Mouse (Mus musculus): Measurements from ENCODE around the gene Nudt19. TPM values are rescaled to one million over a fixed set of nuclear protein-coding genes. Genes with fewer than 3 reads are reported as not detected.
"Not testable (repeated sequence)": the region's sequence is repeated elsewhere in the genome, so short reads cannot be mapped to it uniquely, and the experiment has no call there.

The Nudt19 gene
- total RNA-seq, 2 experiments from 2014 or later = 71.9 to 116 TPM

DNA sequence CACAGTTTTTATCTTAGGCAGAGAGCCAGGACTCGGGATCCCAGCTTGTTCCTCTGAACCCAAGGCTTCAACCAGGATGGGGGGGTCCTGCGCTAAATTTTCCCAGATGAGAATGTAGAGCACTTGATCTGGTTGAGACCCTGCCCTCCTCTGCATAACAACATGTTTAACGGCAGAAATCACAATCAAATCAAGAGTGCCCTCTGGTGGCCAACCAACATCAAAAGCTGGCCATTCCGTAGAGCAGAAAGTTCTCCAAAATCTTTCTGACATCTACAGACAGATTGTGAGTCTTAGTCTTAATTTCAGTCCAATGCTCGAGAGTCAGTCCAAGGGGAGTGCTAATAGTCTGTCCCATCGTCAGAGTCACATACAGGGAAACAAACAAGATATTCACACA is 14.8 kb upstream of the Nudt19 start:
- not testable (repeated sequence) for ATAC-seq (replicated peaks; ENCODE audit: low FRiP score, low TSS enrichment, poor library complexity, severe bottlenecking)

DNA sequence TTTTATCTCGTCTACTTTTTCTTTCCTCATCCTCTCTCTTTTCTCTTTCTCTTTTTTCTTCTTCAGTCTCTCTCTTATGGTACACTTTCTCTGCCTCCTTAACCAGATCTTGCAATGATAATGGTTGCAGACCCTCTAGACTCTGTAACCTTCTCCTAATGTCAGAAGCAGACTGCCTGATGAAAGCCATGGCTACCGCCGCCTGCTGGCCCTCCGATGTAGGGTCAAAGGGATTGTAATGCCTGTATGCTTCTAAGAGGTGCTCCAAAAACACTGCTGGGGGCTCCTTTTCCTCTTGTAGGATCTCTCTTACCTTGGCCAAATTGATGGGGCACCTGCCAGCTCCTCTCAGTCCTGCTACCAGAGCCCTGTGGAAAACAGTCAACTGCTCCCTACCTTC is 13.6 kb upstream of the Nudt19 start:
- ATAC-seq (replicated peaks; ENCODE audit: low FRiP score, low TSS enrichment, poor library complexity, severe bottlenecking) = not testable (repeated sequence)

DNA sequence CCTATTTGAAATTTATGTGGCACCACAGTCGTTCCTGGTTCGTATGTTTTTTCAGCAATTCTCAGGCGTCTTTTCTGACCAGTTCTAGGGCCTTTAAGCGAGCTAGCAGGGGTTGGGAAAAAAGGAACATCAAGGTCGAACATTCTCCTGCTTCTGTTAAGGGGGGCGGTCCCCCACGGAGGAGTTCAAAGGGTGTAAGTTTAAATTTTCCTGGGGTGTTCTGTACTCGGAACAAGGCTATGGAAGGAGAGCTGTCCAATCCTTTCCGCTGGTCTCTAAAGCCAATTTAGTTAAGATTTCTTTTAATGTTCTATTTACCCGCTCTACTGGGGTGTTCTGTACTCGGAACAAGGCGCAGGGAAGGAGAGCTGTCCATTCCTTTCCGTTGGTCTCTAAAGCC is 9.9 kb upstream of the Nudt19 start:
- ATAC-seq (replicated peaks; ENCODE audit: low FRiP score, low TSS enrichment, poor library complexity, severe bottlenecking) = not testable (repeated sequence)

DNA sequence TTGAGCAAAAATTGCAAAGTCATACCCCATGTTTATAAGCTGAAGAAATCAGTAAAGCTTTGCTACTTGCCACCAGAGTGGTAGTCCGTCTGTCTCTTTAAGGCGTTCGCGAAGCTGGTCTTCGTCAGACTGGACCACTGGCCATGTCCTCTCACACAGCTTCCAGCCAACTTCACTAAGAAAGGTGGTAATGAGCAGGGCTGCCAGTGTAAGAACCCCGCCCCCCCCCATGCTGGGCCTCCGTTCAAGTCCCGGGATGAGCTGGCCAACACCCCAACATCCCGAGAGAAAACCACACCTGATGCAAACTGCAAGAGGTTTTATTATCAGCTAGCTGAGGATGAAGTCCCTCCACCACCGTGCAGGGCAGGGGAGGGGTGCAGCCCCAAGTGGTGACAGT is 8.8 kb upstream of the Nudt19 start:
- ATAC-seq (replicated peaks; ENCODE audit: low FRiP score, low TSS enrichment, poor library complexity, severe bottlenecking) = not testable (repeated sequence)

DNA sequence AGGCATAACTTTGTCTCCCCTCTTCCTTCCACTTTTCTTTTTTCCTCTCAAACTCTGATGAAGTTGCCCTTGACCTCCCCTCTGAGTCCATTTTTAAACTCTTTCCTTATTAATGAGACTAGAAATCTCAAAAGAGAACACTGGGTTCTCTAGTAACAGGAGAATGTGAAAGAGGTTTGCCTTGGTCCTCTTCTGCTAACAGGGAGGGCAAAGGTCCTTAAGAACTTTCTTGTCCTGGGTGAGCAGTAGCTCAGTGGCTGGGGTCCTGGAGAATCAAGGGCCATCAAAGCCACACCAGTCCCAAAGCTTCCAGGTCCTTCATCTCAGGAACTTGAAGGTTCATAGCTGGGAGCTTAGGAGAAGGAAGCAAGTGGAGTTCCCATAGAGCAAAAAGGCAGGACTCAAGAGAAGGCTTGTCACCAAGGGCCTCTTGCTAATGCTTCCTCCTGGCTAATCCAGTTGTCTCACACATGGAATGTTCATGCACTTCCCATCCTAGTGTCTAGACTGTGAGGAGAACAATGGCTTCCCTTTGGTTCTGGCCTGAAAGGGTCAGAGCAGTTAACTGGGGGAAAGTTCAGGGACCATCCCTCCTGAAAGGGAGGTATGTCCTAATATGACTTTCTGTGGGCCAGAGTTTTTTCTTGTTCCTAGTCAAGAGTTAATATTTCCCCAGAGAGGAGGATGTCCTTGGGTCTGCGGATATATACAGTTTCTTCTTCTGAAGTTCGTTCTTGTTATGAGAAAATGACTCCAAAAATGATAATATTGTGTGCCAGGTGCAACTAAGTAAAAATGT is 8.2 kb upstream of the Nudt19 start:
- ATAC-seq (replicated peaks; ENCODE audit: low FRiP score, low TSS enrichment, poor library complexity, severe bottlenecking) = no peak

DNA sequence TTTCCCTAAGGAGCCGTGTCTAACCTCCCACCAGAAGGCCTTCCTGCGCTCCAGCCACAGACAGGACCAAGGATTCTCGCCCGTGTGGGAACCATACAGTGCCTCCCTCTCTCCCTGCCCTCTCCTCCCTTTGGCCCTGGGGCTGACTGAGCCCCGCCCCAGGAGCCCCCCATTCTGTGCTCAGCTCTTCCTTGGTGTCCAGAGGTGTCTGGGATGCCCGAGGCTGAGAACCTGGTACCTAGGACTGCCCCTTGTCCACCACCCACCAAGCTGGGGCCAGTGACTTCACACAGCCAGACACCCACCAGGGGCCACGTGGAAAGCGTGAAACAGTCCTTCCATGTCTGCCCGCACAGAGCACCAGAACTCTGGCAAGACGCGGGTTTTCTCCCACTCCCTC is 7.0 kb upstream of the Nudt19 start:
- no peak for ATAC-seq (replicated peaks; ENCODE audit: low FRiP score, low TSS enrichment, poor library complexity, severe bottlenecking)

DNA sequence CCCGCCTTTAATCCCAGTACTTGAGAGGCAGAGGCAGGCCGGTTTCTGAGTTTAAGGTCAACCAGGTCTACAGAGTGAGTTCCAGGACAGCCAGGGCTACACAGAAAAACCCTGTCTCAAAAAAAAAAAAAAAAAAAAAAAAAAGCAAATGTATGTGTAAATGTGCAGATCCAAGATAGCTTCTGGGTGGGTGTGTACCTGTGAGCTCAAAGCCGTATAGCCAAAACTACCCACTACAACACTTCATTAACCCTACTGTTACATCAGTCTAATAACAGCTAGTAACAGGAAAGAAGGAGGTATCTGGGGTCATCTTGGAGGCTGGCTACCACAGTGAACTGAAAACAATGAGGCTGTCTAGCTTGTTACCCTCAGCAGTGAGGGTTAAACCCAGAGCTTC is 3.7 kb upstream of the Nudt19 start:
- ATAC-seq (replicated peaks; ENCODE audit: low FRiP score, low TSS enrichment, poor library complexity, severe bottlenecking) = peak; percentile 41

DNA sequence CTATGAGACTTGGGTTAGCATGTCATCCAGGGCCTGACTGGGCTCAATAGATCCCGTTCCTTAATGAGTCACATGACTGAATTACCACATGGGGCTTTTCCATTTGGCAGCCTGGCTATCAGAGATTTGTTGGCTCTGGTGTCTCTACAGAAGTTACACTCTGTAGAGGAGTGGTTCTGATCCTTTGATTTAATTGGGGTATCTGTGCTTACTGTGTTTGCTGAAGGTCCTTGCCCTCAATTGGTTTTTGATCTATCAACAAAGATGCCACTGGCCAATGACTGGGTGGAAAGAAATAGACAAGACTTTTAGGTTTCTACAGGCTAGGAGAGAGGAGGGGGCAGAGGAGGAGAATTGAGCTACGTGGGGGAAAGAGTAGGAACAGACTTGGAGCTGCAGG is 2.6 kb upstream of the Nudt19 start:
- no peak for ATAC-seq (replicated peaks; ENCODE audit: low FRiP score, low TSS enrichment, poor library complexity, severe bottlenecking)

DNA sequence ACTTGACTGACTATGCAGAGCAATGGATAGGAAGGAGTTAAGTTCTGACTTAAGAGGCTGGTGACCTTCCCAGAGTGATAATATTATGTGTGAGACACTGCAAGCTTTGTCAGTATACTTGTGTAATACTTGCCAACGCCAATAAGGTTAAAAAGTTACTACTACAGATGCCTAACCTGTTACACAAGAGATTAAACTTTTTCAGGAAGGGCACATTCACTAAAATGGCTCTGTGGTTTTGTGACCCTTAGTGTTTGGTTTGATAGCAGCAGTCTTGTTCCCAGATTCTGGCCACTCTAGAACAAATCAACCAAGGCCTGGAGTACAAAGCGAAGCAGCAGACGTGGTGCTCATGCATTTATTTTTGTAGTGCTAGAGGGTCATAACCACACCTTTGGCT is 1.5 kb upstream of the Nudt19 start:
- ATAC-seq (replicated peaks; ENCODE audit: low FRiP score, low TSS enrichment, poor library complexity, severe bottlenecking) = peak; percentile 44

DNA sequence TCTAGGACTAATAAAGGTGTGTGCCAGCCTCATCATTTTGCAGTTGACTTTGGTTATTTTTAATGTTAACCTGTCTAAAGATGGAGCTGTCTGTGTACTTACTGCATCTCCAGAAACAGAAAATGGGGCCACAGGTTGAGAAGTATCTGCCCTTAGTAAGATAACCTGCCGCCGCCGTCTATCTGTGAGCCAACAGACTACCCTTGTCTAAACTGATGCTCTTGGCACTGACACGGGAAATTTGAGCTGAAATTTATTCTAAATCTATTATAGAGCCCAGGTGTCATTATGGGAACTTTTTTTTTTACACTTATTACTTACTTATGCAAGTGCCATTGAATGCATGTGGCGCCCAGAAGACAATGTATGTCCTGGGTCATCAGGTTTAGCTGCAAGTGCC is 801 bp upstream of the Nudt19 start:
- peak; percentile 42 for ATAC-seq (replicated peaks; ENCODE audit: low FRiP score, low TSS enrichment, poor library complexity, severe bottlenecking)

DNA sequence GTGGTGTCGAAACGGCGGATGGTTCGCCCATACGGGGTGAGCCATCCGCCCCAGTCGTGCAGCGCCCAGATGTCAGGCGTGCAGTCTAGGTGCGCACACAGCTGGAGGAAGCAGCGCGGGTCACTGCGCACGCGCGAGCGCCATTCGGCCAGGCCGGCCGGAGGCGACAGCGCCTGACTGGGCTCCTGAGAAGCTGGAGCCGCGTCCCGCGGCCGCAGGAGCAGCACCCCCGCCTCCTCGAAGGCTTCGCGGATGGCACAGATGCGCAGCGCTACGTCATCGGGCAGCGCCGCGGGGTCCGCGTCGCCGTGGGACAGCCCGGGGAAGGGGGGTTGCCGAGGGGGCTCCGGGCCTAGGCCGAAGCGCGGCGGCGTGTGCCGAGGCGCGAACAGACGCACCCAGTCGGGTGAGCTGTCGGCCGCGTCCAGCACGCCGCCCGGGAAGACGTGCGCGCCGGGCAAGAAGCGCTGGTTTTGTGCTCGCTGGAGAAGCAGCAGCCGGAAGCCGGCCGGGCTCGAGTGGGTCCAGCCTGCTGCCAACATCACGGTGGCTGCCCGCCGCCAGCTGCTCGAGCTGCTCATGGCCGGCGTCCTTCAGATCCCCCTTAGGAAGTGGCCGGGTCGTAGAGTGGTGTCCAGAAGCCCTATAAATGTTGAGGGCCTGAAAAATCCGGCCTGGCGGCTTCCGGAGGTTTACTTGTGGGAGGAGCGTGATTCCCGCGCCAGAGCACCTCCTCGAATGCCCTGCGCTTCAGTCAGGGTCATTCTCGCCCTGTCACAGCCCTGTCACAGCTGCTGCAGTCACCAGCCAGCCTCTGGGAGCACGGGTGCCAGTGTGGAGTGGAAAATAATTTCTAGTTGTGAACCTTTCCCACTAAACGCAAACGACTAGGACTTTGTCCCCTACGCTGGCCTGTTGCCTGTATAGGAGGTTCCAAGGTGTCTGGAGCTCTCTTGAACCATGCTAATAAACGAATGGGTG is 590 bp downstream of the Nudt19 start:
- ATAC-seq (replicated peaks; ENCODE audit: low FRiP score, low TSS enrichment, poor library complexity, severe bottlenecking) = peak; percentile 53

DNA sequence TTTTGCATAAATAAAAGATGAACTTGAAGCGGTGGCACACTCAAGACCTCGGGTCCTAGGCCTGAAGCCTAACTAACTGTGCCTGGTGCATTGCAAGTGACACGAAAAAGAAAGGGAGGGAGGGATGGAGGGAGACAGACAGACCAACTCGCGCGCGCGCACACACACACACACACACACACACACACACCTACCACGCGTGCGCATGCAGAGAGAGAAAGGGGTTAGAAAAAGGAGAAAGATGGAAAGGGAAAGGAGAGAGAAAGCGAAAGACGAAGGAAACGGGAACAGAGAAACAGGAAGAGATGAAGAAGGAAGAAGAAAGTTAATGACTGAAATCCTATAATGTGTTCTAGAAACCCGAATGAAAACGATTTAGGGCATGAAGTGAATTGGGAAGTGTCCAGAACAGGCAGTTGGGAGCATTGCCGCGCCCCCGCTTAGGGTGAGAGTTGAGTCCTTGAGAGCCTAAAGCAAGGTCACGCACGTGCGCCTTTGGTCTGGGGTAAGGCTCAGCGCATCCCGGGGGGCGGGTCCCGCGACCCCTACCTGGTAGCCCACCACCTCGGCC is 1.4 kb downstream of the Nudt19 start:
- ATAC-seq (replicated peaks; ENCODE audit: low FRiP score, low TSS enrichment, poor library complexity, severe bottlenecking) = peak; percentile 3; the same call in 1 of the 2 replicates

DNA sequence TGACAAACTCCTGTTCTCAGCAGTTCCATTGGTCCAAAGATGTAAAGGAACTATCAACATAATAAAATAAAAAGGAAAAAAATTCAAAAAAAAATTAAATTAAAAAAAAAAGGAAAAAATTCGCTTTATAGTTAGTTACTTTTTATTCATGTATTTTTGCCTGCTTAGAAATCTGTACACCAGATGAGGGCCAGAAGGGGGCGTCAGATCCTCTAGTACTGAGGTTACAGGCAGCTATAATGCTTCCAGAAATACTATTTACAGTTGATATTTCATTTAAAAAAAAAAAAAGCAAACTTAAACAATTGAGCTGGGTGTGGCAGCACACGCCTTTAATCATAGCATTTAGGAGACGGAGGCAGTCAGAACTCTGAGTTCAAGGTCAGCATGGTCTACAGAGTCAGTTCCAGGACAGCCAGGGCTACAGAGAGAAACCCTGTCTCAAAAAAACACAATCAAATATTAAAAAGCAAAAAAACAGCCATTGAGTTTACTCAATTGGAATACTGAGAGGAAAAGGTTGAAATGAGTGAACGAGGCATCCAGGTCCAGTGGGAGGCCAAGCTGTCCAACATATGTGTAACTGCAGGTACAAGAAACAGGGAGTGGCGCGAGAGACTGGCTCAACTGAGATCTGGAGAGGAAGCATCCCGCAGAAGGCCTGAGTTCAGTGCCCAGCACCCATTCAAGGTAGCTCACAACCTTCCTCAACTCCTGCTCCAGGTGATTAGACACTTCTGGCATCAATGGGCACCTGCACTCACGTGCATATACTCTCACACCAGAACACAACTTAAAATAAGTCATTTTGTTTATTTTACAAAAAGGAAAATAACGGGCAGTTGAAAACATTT is 2.1 kb downstream of the Nudt19 start:
- no peak for ATAC-seq (replicated peaks; ENCODE audit: low FRiP score, low TSS enrichment, poor library complexity, severe bottlenecking)

DNA sequence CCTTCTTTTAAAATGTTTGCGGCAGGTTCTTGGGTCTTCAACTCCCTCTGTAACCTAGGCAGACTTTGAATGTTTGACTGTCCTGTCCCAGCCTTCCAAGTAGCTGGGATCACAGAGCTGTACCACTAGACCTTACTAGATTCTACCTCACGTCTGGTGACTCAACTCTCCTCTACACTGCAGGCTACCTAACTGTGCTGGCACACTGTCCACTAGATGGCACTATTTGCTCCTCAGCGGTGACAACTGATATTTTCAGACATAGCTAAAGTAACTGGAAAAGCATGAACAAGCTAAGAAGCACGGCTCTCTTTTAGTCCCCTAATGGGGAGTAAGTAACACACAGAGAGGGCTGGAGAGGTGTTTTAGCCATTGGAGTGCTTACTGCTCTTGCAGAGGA is 10.2 kb downstream of the Nudt19 start:
- ATAC-seq (replicated peaks; ENCODE audit: low FRiP score, low TSS enrichment, poor library complexity, severe bottlenecking) = peak; percentile 84

DNA sequence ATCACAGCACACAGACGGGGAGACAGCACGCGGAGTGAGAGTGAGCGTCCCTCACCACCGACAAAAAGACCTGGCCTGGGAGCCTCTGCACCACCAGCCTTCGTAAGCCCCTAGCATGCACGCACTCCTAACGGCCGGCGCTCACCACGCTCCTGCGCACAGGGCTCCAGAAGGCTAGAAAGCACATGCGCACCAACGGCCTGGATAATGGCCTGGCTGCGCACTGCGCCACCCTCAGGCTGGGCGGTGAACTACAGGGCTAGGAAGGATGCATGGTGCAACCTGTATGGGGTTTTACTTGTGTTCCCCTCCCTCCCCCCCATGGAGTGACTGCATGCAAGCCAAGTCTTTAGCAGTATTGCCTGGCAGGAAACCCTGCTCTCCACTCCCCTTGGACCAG is 18.5 kb downstream of the Nudt19 start, which contains the start of gene Tdrd12:
Tdrd12 (minus strand) TSS at position 184 of the 400 bp plus-strand sequence.
- ATAC-seq (replicated peaks; ENCODE audit: low FRiP score, low TSS enrichment, poor library complexity, severe bottlenecking) = 0 out of 2 replicates have a peak, but pooled peaks have one; percentile 30

DNA sequence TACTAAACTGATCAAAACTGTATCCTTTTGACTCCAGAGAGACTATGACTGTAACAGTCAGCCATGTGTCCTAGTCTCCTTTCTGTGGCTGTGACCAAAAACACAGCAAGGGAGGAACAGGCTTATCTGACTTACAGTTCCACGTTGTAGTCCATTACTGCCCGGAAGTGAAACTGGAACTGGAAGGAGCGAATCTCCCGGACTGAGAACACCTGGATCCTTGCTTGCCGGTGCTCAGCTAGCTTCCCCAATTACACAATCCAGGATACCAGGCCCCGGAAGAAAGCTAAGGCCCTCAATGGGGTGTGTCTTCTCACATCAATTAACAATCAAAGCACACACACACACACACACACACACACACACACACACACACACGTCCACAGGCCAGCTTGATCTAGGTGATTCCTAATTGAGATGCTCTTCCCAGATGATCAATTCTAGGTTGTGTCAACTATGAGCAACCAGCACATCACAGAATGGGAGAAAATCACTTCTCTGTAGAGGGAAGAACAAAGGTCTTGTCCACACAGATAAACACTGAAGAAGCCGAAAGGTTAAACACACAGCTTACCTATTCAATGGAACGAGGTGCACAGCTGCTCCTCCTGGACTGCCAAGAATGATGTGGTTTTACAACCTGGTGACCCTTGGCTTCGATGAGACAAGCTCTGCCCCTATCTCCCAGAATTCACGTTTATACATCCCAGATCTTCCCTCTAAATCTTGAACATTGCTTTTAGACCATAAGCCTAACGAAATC is 20.2 kb downstream of the Nudt19 start:
- ATAC-seq (replicated peaks; ENCODE audit: low FRiP score, low TSS enrichment, poor library complexity, severe bottlenecking) = no peak

DNA sequence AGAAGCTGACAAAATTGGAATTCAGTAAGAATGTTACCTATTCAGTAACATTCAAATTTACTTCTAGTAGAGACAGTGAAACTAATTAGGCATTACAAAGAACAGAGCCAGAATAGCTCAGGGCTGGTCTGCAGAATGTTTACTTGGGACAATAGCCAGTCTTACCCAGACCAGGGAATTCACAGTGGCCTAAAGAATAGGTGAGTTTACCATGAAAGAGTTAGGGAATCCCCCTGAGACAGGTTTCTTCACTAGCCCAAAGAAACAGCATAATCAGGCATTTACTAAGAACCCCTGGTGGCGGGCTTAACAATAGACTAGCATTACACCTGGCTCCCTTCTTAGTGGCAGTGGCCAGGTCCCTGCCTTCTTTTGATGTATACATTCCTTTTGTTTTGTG is 25.6 kb downstream of the Nudt19 start:
- not testable (repeated sequence) for ATAC-seq (replicated peaks; ENCODE audit: low FRiP score, low TSS enrichment, poor library complexity, severe bottlenecking)

DNA sequence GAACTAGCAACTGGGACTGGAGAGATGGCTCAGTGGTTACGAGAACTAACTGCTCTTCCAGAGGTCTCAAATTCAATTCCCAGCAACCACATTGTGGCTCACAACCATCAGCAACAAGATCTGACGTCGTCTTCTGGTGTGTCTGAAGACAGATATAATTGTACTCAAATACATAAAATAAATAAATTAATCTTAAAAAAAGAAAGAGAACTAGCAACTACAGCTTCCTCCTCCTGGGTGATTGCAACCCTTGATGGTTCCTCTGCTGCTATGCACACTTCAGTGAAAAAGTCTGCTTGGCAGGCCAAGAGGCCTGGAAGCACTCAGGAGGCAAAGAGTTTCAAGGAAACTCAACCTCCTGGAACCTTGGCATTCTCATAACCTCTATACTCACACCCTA is 26.1 kb downstream of the Nudt19 start:
- ATAC-seq (replicated peaks; ENCODE audit: low FRiP score, low TSS enrichment, poor library complexity, severe bottlenecking) = no peak
